18 mouse cellular contexts compared by ENCODE assay signal in the genomic region with DNA sequence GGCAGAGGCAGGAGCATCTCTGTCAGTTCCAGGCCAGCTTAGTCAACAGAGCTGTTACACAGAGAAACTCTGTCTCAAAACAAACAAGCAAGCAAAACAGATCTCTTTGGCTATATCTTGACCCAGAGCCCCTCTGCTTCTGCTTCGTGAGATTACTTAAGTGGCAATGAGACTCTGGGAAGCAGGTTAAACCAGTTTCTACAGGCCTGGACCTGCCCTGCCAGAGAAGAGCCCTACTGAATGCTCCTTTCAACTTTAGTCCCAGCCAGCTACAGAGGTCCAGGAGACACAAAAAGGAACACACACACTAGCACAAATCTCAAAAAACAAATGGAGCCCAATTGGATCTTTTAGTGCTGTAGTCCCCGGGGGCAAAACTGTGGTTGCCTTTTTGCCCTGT. TPM values are rescaled to one million over a fixed set of nuclear protein-coding genes. Genes with fewer than 3 reads are reported as not detected.
DNase-seq lines count a peak whose midpoint lies in the region.
"Had no signal": no experiment of that assay in that cellular context is flagged by ENCODE, and none has a peak within 500 bp of the region (broad histone marks: within the 10 kb centered on the region; RNA-seq: fewer than 3 reads in every experiment).

No protein-coding gene starts in this region.

- DNase-seq in R1 (ENCODE audit: low read depth, low spot score): peak; percentile 52
- DNase-seq in embryo, embryonic 11 days: peak; percentile 9
- DNase-seq in limb, embryonic 10.5 days (ENCODE audit: low spot score): no peak
- DNase-seq in lung, postnatal 10 days: peak; percentile 10
- DNase-seq in spleen, adult 12 weeks (ENCODE audit: low spot score): no peak
- DNase-seq in adrenal gland, postnatal 25 days: no peak
- DNase-seq in adrenal gland, postnatal 14 days: no peak
- DNase-seq in forebrain, embryonic 10.5 days (ENCODE audit: extremely low spot score, low spot score): no peak
- DNase-seq: cerebellum, adult 11 months; gastrocnemius, postnatal 25 days; kidney, adult 2 months; layer of hippocampus, adult 9-11 months; right cerebral cortex, postnatal 25 days; thymus, postnatal 4 days had no signal

- H3K9me3 ChIP-seq in limb, embryonic 10.5 days (replicated peaks): no peaks in the 10 kb centered on the region
- H3K9me3 ChIP-seq in forebrain, embryonic 10.5 days: no peaks in the 10 kb centered on the region
- H3K9me3 ChIP-seq: heart, embryonic 15.5 days; hindbrain, embryonic 12.5 days; limb, embryonic 13.5 days had no signal

- no peak overlapping the region for H3K4me3 ChIP-seq in limb, embryonic 10.5 days
- no peak overlapping the region for H3K4me3 ChIP-seq in forebrain, embryonic 10.5 days
- H3K4me3 ChIP-seq: heart, embryonic 15.5 days; hindbrain, embryonic 12.5 days; limb, embryonic 13.5 days had no signal

- H3K27me3 ChIP-seq in limb, embryonic 10.5 days (ENCODE audit: low read depth, poor library complexity, severe bottlenecking): no peaks in the 10 kb centered on the region
- H3K27me3 ChIP-seq in forebrain, embryonic 10.5 days (ENCODE audit: poor library complexity, severe bottlenecking): no peaks in the 10 kb centered on the region
- H3K27me3 ChIP-seq: heart, embryonic 15.5 days; hindbrain, embryonic 12.5 days; limb, embryonic 13.5 days; Patski had no signal

- H3K36me3 ChIP-seq in limb, embryonic 10.5 days: no peaks in the 10 kb centered on the region
- H3K36me3 ChIP-seq in forebrain, embryonic 10.5 days (replicated peaks): no peaks in the 10 kb centered on the region
- H3K36me3 ChIP-seq: heart, embryonic 15.5 days; hindbrain, embryonic 12.5 days; limb, embryonic 13.5 days had no signal

- H3K4me1 ChIP-seq in limb, embryonic 10.5 days: 0 out of 2 replicates have a peak, but pooled peaks cover 8% of the 10 kb centered on the region
- H3K4me1 ChIP-seq in forebrain, embryonic 10.5 days: peaks cover 7% of the 10 kb centered on the region; the same call in 1 of the 2 replicates
- H3K4me1 ChIP-seq: heart, embryonic 15.5 days; hindbrain, embryonic 12.5 days had no signal

- WGBS in limb, embryonic 10.5 days: 70% methylated on average over 2 of the region's 2 CpGs
- WGBS in forebrain, embryonic 10.5 days: 82% methylated on average over 2 of the region's 2 CpGs

- peak overlapping the region; percentile 36; the same call in 1 of the 2 replicates for H3K27ac ChIP-seq in limb, embryonic 10.5 days
- H3K27ac ChIP-seq in forebrain, embryonic 10.5 days: no peak overlapping the region
- H3K27ac ChIP-seq: heart, embryonic 15.5 days; hindbrain, embryonic 12.5 days; limb, embryonic 13.5 days had no signal

RNA-seq across cellular contexts. Expression of a gene that starts 9.1 kb away (rescaled TPM):
- 95.6 and 106 TPM in 2 replicates for polyA plus RNA-seq in limb, embryonic 10.5 days (2016; fragmentation: Nextera tagmentation; extraction: Ambion mirVana)
- 46.3 and 51.4 TPM in 2 replicates for total RNA-seq in adrenal gland, postnatal 25 days (2021)
- total RNA-seq in adrenal gland, postnatal 14 days (2021): 42.1 and 44.8 TPM in 2 replicates
- 88.4 and 88.9 TPM in 2 replicates for polyA plus RNA-seq in forebrain, embryonic 10.5 days (2016; fragmentation: Nextera tagmentation; extraction: Ambion mirVana)

RNA-seq across cellular contexts. Expression of a gene that starts 30.6 kb away (rescaled TPM):
- 55.0 and 59.5 TPM in 2 replicates for polyA plus RNA-seq in limb, embryonic 10.5 days (2016; fragmentation: Nextera tagmentation; extraction: Ambion mirVana)
- total RNA-seq in adrenal gland, postnatal 25 days (2021): 56.6 and 63.0 TPM in 2 replicates
- total RNA-seq in adrenal gland, postnatal 14 days (2021): 53.7 and 57.3 TPM in 2 replicates
- polyA plus RNA-seq in forebrain, embryonic 10.5 days (2016; fragmentation: Nextera tagmentation; extraction: Ambion mirVana): 60.7 and 62.5 TPM in 2 replicates

Comparison
In these comparisons a context has a peak if more than half of its experiments do, and no peak if none do; other contexts are left out.
1. DNase-seq: peak in R1 (single experiment), embryo, embryonic 11 days (single experiment) and lung, postnatal 10 days (single experiment); none in limb, embryonic 10.5 days (single experiment), spleen, adult 12 weeks (single experiment), adrenal gland, postnatal 25 days (single experiment), adrenal gland, postnatal 14 days (single experiment) and forebrain, embryonic 10.5 days (single experiment).